Mouse (Mus musculus): Measurements from ENCODE around the gene Chrng. TPM values are rescaled to one million over a fixed set of nuclear protein-coding genes. Genes with fewer than 3 reads are reported as not detected.

Chrng gene
- polyA plus RNA-seq (2012; ENCODE audit: low replicate concordance) = not detected in 2 replicates

DNA sequence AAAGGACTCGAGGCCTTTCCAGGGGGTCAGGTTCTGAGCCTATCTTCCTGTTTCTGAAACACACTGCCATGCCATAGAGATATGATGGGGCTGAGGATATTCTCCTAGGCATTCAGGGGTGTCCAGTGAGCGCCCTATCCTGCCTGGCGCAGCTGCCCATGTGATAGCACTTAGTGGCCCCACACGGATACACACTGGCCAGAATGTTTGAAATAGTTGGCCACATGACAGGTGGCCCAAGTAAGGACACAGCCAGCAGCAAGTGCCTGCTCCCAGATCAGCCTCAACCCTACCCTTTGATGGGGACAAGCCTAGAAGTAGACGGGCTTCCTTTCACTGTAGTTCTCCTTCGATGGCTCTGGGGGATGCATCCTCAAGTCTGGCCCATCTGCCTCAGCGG is at the start of gene Chrng:
TSS of gene Chrng (plus strand) at position 193 of the 400 bp plus-strand sequence.

DNA sequence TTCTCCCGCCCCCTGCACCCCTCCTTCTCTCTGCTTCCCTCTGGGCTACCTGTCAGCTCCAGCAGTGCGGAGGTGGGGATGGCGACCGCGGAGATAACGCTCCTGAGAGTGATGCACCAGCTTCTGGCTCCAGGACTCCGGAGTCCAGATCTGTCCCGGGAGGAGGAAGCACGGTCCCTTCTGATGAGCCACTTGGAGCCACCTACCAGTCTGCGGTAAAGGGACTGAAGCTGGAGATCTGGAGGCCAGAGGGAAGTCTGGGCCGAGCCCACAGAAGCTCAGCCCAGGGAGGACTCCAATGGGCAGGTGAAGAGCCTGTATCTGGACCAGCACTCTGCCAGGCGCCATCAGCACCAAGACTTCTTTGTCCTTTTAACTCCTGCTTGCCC is 48.3 kb upstream of the Chrng start, which contains the start of gene Ecel1:
TSS of gene Ecel1 (minus strand) at position 323 of the 389 bp plus-strand sequence.

GRCm38 (mm10) chr1:87183013-87183412 is 21.4 kb upstream of the Chrng start, which contains the start of gene Prss56:
TSS of gene Prss56 (plus strand) at chr1:87183313.

DNA sequence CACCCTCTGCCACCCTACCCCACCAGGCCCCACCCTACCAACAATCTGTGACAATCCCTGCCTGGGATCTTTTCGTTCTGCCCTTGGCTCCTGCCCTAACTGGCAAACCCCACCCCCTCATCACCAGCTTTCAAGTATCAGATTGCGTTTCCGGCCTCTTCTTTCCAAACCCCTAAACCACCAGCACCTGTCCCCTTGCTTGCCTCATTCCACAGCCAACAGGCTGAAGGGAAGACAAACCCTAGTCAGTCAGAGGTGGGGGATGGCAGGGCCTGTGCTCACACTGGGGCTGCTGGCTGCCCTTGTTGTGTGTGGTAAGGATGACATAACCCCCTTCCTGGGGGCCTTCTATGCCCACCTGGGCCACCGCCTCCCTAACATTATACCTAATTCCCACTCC is 14.0 kb upstream of the Chrng start, which contains the start of gene Chrnd:
TSS of gene Chrnd (plus strand) at position 179 of the 400 bp plus-strand sequence.

DNA sequence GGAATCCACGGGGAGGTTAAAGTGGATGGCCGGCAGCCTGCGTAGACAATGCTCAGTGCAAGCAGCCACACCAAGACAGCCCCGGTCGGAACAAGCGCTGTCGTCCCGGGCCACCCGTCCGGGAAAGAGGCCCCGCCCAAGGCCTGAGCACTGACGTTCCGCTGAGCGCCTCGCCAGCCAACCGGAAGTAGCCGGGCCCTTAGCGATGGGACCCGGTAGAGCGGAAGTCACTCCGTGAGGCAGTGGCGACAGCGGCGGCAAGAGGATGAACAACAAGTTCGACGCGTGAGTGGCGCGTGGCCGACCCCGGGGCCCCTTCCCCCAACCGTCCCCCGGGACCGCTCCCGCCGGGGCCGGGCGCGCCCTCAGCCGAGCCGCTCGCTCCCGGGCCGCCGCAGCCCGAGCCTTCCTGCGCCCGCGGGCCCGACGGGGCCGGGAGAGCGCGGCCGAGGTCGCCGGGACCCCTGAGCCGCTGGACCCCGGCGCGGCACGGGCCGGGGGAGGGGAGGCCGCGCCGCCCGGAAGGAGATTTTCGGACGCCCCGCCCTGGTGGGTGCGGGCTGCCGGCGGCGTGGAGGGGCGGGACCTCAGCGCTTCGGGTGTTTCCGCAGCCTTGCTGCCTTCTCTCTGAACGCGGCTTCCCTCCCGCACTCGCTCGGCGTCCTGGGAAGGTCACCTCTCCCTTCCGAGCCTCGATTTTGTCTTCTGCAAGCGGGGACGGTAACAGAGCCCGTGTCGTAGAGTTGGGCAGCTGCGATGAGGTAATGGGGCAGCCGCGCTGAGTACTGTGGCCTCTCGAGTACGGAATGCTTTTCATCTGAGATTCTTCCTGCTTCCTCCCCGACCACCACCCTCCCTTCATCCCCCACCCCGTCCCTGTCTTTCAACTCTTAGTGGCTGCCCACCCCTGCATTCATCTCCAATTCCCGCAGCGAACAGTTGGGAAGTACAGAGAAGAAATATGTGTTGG is 9.6 kb downstream of the Chrng start, which contains the start of gene Eif4e2:
TSS of gene Eif4e2 (plus strand) at position 180 of the 970 bp plus-strand sequence.

Other genes with a start within 250 kb of the Chrng start
- not detected in 2 replicates for gene Alppl2, start 114.7 kb upstream of the Chrng start, polyA plus RNA-seq (2012; ENCODE audit: low replicate concordance)
- not detected in 2 replicates for gene Alpi, start 103.1 kb upstream of the Chrng start, polyA plus RNA-seq (2012; ENCODE audit: low replicate concordance)
- not detected in 2 replicates for gene Akp3, start 79.7 kb upstream of the Chrng start, polyA plus RNA-seq (2012; ENCODE audit: low replicate concordance)
- gene Ecel1, start 48.1 kb upstream of the Chrng start, polyA plus RNA-seq (2012; ENCODE audit: low replicate concordance) = 0.05 and 0.18 TPM in 2 replicates
- not detected in 2 replicates for gene Prss56, start 21.3 kb upstream of the Chrng start, polyA plus RNA-seq (2012; ENCODE audit: low replicate concordance)
- gene Chrnd, start 14.1 kb upstream of the Chrng start, polyA plus RNA-seq (2012; ENCODE audit: low replicate concordance) = not detected in 2 replicates
- 16.0 and 17.9 TPM in 2 replicates for gene Eif4e2, start 9.3 kb downstream of the Chrng start, polyA plus RNA-seq (2012; ENCODE audit: low replicate concordance)
- 1.0 and 3.5 TPM in 2 replicates for gene Efhd1, start 59.7 kb downstream of the Chrng start, polyA plus RNA-seq (2012; ENCODE audit: low replicate concordance)
- gene Gigyf2, start 122.3 kb downstream of the Chrng start, polyA plus RNA-seq (2012; ENCODE audit: low replicate concordance) = 15.9 and 22.5 TPM in 2 replicates
- gene Kcnj13, start 190.1 kb downstream of the Chrng start, polyA plus RNA-seq (2012; ENCODE audit: low replicate concordance) = not detected in 2 replicates

Data from hematopoietic multipotent progenitor cell, adult 10-12 weeks (in vitro differentiated cells).